Mouse (Mus musculus) hematopoietic stem cell, adult 5-6 weeks (primary cell): ENCODE measurements around the gene Vmn1r63. TPM values are rescaled to one million over a fixed set of nuclear protein-coding genes. Genes with fewer than 3 reads are reported as not detected.
"Not testable (repeated sequence)": the region's sequence is repeated elsewhere in the genome, so short reads cannot be mapped to it uniquely, and the experiment has no call there.

Experiments
- ATAC-seq, 2 experiments: fragments of 125-278 bp in 1 of 2; replicated peaks in 1 of 2; 2 replicates each; pipeline ENCODE4 v1.8.0; 2016 to 2017; ENCODE audit warnings: inconsistent platforms in 2 of 2, mild to moderate bottlenecking in 2 of 2, moderate number of reproducible peaks in 2 of 2, low read depth in 1 of 2, moderate TSS enrichment in 1 of 2; ENCODE audit not compliant: low FRiP score in 2 of 2, poor library complexity in 2 of 2, severe bottlenecking in 2 of 2, insufficient read depth in 1 of 2, low TSS enrichment in 1 of 2
- total RNA-seq: library from RNA; stranded (forward); fragments of 172-1452, 232-1000 nt; gene quantifications from 2 replicates; pipeline ENCODE4 v1.2.3, GENCODE M21; 2017

Gene Vmn1r63
- total RNA-seq: not detected in 2 replicates

GRCm38 (mm10) chr7:5805345-5805744 is at the start of gene Vmn1r63:
TSS of gene Vmn1r63 (minus strand) at chr7:5805445.
- ATAC-seq: not testable (repeated sequence)

Other genes with a start within 250 kb of the Vmn1r63 start
- not detected in 2 replicates for gene Vmn1r61, start 192.2 kb downstream of the Vmn1r63 start, total RNA-seq
- gene Vmn1r62, start 131.8 kb downstream of the Vmn1r63 start, total RNA-seq: not detected in 2 replicates
- not detected in 2 replicates for gene Vmn1r64, start 79.1 kb upstream of the Vmn1r63 start, total RNA-seq
- not detected in 2 replicates for gene Vmn1r65, start 205.6 kb upstream of the Vmn1r63 start, total RNA-seq
- gene Nlrp4c, start 239.7 kb upstream of the Vmn1r63 start, total RNA-seq: not detected in 2 replicates